Mouse (Mus musculus): ENCODE measurements around the gene Olfr222.

DNA sequence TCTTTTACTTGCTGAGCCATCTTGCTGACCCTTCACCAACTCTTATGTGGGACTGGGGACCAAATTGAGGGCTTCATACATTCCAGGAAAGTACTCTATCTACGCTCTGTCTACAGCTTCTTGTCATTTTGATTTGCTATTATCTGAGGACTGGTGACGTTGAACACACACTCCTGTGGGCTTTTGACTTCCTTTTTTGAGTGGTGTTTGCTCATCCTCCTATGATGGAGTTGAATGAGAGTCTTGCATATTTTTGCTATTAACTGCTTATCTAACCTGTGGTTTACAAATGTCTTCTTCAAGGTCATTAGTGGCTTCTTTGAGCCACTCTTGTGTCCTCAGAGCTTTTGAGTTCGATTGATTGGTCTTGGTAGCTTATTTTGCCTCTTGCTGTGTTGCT, 35.9 kb downstream of the Olfr222 start:
- no peak for TF ChIP-seq CEBPB (IDR thresholded peaks at IDR 0.05; ENCODE audit: insufficient read depth, poor library complexity, severe bottlenecking)
- no peak for TF ChIP-seq TCF12 (IDR thresholded peaks at IDR 0.05; ENCODE audit: insufficient read depth, poor library complexity, severe bottlenecking)
- TF ChIP-seq MYOD1 (IDR thresholded peaks at IDR 0.05; ENCODE audit: control insufficient read depth in 1 of 3, insufficient read length in 2 of 3, low read depth in 2 of 3), result no peak
- TF ChIP-seq POLR2A (IDR thresholded peaks at IDR 0.05; ENCODE audit: insufficient read length, low read depth), result no peak
- TF ChIP-seq E2F4 (IDR thresholded peaks at IDR 0.05; ENCODE audit: insufficient read depth), result no peak
- TF ChIP-seq MYOG (IDR thresholded peaks at IDR 0.05; ENCODE audit: control insufficient read depth in 1 of 3, insufficient read depth in 1 of 3, insufficient read length in 2 of 3, low read depth in 2 of 3), result no peak
- no peak for TF ChIP-seq REST (IDR thresholded peaks at IDR 0.05; ENCODE audit: insufficient read depth, insufficient read length)

Data from myocyte (in vitro differentiated cells).